Mouse (Mus musculus) heart, embryonic 14.5 days (tissue): ENCODE results near the gene Dohh. TPM values are rescaled to one million over a fixed set of nuclear protein-coding genes. Genes with fewer than 3 reads are reported as not detected.

ENCODE experiments used
- ATAC-seq: fragments of 200-750 bp; cut with Nextera tagmentation; 2 replicates; pipeline ENCODE4 v1.8.0; 2017; ENCODE audit warnings: low read depth, moderate TSS enrichment; ENCODE audit not compliant: insufficient number of reproducible peaks, insufficient read depth, low FRiP score
- H3K27ac ChIP-seq, 2 experiments: fragments of 200-500 bp in 1 of 2; fragments of 300-500 bp in 1 of 2; sonication (generic) in 1 of 2; replicated peaks in 1 of 2; 2 replicates each; pipeline ENCODE4 v1.5.1; 2012 to 2014; ENCODE audit warnings: low read depth in 2 of 2, low read length in 2 of 2, control low read depth in 1 of 2, mild to moderate bottlenecking in 1 of 2, mixed read lengths in 1 of 2; ENCODE audit not compliant: control insufficient read depth in 1 of 2, insufficient read depth in 1 of 2
- H3K27me3 ChIP-seq: fragments of 300-500 bp; sonication (generic); 2 replicates; pipeline ENCODE4 v1.6.1; 2014; ENCODE audit warnings: mild to moderate bottlenecking, low read length, control low read depth; ENCODE audit not compliant: control insufficient read depth, insufficient read depth
- H3K36me3 ChIP-seq: fragments of 300-500 bp; sonication (generic); 2 replicates; pipeline ENCODE4 v1.6.1; 2014; ENCODE audit warnings: mild to moderate bottlenecking, control low read depth, low read length, mixed read lengths; ENCODE audit not compliant: control insufficient read depth, insufficient read depth
- H3K4me1 ChIP-seq, 2 experiments: fragments of 200-500 bp in 1 of 2; fragments of 300-500 bp in 1 of 2; sonication (generic) in 1 of 2; 2 replicates each; pipeline ENCODE4 v1.6.1; 2012 to 2014; ENCODE audit warnings: low read length in 2 of 2, control low read depth in 1 of 2, mixed read lengths in 1 of 2; ENCODE audit not compliant: control insufficient read depth in 2 of 2, insufficient read depth in 2 of 2
- H3K4me2 ChIP-seq: fragments of 300-500 bp; sonication (generic); 2 replicates; pipeline ENCODE4 v1.6.1; 2014; ENCODE audit warnings: mild to moderate bottlenecking, low read length
- H3K4me3 ChIP-seq, 2 experiments: fragments of 200-500 bp in 1 of 2; fragments of 300-500 bp in 1 of 2; sonication (generic) in 1 of 2; 2 replicates each; pipeline ENCODE4 v1.5.1; 2012 to 2014; ENCODE audit warnings: low read length in 2 of 2, mild to moderate bottlenecking in 2 of 2, control low read depth in 1 of 2, low read depth in 1 of 2, moderate library complexity in 1 of 2; ENCODE audit not compliant: control insufficient read depth in 1 of 2, insufficient read depth in 1 of 2
- H3K9ac ChIP-seq: fragments of 300-500 bp; sonication (generic); 2 replicates; pipeline ENCODE4 v1.6.1; 2014; ENCODE audit warnings: mild to moderate bottlenecking, low read length
- H3K9me3 ChIP-seq: fragments of 300-500 bp; sonication (generic); 2 replicates; pipeline ENCODE4 v1.6.1; 2016; ENCODE audit warnings: low read length, control low read depth; ENCODE audit not compliant: control insufficient read depth
- WGBS: fragments of 180-500 bp; shearing (Covaris S2); extraction: QIAGEN DNeasy Blood & Tissue Kit; methylation state at CpG from one replicate; pipeline ENCODE4 v1.1.7; 2014; 5-methylcytosine and 5-hydroxymethylcytosine counted together
- polyA plus RNA-seq: library from polyadenylated mRNA; unstranded; fragments of >200 nt; fragmentation: Nextera tagmentation; extraction: Ambion mirVana; gene quantifications from 2 replicates; pipeline ENCODE4 v1.2.1, GENCODE M21; 2014

Gene Dohh
- 52.6 and 53.5 TPM in 2 replicates for polyA plus RNA-seq

DNA sequence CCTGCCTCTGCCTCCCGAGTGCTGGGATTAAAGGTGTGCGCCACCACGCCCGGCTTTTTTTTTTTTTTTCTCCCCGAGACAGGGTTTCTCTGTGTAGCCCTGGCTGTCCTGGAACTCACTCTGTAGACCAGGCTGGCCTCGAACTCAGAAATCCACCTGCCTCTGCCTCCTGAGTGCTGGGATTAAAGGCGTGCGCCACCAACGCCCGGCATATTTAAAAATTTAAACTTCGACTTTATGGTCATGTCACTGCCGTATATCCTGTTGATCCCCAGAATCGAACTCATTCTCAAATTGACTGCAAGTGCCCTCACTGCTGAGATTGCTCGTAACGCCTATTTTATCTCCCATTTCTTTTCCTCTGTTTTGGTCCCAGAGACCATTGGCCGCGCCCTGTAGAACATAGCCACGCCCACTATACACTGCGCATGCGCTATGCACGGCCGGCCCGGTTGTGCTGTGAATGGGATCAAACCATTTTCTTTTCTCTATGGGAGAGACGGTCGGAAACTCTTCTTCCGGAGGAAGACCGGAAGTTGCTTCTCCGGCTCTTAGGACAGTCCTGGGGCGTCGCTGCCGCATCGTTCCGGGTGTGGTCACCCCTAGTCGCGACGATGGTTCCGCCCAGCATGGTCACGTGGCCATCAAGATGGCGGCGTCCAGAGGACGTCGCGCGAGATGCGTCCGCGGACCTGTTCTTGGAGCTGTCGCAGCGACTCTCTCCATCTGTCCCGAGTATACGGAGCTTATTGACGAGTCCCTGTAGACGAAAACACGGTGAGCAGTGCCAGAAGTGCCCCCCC, at the start of gene Dohh, which contains the start of gene Gm48551:
Gene Dohh, plus strand, starts transcription at position 627 of the 803 bp plus-strand sequence.
Gene Gm48551, plus strand, starts transcription at position 665 of the 803 bp plus-strand sequence.
- H3K4me3 ChIP-seq: peak within 1 kb of the TSS; percentile 70 to 92
- H3K4me1 ChIP-seq: peaks cover 15 to 20% of the 10 kb centered on the region in 2 experiments
- H3K36me3 ChIP-seq: peaks cover 33% of the 10 kb centered on the region
- H3K9ac ChIP-seq: peak within 1 kb of the TSS; percentile 93
- peak within 1 kb of the TSS; percentile 72 to 86 for H3K27ac ChIP-seq
- H3K4me2 ChIP-seq: peak within 1 kb of the TSS; percentile 89
- H3K9me3 ChIP-seq: no peaks in the 10 kb centered on the region
- ATAC-seq: peak; percentile 90
- 7% methylated on average over 53 of the region's 54 CpGs for WGBS
- H3K27me3 ChIP-seq: no peaks in the 10 kb centered on the region

DNA sequence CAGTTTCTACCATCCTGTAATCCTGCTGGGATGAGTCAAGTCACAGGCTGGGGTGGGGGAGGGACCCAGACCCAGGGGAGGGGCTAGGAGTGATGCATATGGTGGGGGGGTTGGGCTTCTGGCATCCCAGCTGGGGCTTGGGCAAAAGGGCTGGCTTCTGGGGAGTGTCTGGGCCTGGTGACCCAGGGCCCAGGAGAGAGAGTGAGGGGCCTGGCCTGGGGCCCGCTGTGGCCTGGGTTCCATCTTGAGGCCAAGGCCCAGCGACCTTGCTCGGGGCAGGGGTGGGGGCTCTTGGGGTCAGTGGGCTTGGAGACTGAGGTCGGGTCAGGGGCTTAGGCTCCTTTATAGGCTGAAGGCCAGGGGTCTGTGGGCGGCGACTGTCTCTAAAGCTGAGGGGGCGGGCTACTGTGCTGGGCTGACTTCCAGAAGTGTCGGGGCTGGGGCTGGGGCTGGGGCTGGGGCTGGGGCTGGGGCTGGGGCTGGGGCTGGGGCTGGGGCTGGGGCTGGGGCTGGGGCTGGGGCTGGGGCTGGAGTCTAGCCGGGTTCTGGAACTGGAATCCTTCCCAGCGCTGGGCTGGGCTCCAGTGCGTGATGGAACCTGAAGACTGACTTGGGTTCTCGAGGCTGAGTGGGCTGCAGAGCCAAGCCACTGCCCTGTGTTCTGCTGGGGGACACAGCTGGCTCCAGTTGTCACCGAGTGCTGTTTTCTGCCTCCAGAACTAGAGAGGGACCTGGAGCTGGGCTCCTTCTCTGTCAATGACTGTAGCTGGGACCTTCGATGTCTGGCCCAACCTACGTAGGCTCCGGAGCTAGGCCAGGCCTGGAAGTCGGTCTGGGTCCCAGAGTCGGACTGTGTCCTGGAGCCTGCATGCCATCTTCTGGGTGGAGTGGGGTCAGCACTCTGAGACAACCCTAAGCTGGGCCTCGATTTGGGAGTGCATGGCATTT, 48.6 kb upstream of the Dohh start:
- H3K4me2 ChIP-seq: no peak overlapping the region
- peak overlapping the region; percentile 50 to 74 for H3K27ac ChIP-seq
- no peaks in the 10 kb centered on the region; the same call in 1 of the 2 replicates for H3K27me3 ChIP-seq
- ATAC-seq: peak; percentile 7; the same call in 1 of the 2 replicates
- H3K36me3 ChIP-seq: peaks cover 3% of the 10 kb centered on the region; the same call in 1 of the 2 replicates
- H3K9me3 ChIP-seq: no peaks in the 10 kb centered on the region
- H3K4me3 ChIP-seq: no peak overlapping the region
- 44% methylated on average over 15 of the region's 19 CpGs for WGBS
- peaks cover 14 to 16% of the 10 kb centered on the region in 2 experiments; a peak in 3 of 4 replicates for H3K4me1 ChIP-seq
- H3K9ac ChIP-seq: 0 out of 2 replicates have a peak overlapping the region, but pooled peaks have one; percentile 41

DNA sequence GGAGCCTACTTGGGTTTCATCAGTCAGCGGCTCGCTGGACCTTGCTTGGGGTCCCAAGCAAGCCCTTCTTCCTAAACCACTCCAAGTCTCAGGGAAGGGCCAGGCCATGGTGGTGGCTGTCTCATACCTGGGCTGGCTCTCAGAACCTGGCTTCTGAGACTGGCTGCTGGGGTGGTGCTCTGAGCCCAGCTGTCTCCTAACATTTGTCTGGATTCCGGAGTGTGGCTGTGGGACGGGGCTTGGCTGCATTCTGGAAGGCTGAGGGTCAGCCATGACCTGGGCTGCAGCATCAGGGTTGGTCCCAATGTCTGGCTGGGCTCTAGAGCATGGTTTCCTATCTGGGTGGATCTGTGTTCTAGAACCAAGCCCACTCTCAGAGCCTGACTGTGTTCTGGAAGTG, 47.7 kb upstream of the Dohh start:
- Histone ChIP-seq H3K4me1 (peaks cover 10 to 14% of the 10 kb centered on the region in 2 experiments; a peak in 3 of 4 replicates), H3K36me3 (peaks cover 3% of the 10 kb centered on the region; the same call in 1 of the 2 replicates), H3K4me3 (no peak overlapping the region), H3K27me3 (no peaks in the 10 kb centered on the region; the same call in 1 of the 2 replicates), H3K9me3 (no peaks in the 10 kb centered on the region), H3K27ac (peak overlapping the region in 1 of 2 experiments; percentile 50; a peak in 2 of 4 replicates), H3K9ac (0 out of 2 replicates have a peak overlapping the region, but pooled peaks have one; percentile 41), H3K4me2 (no peak overlapping the region)
- ATAC-seq: no peak
- WGBS: 87% methylated on average over 4 of the region's 4 CpGs

DNA sequence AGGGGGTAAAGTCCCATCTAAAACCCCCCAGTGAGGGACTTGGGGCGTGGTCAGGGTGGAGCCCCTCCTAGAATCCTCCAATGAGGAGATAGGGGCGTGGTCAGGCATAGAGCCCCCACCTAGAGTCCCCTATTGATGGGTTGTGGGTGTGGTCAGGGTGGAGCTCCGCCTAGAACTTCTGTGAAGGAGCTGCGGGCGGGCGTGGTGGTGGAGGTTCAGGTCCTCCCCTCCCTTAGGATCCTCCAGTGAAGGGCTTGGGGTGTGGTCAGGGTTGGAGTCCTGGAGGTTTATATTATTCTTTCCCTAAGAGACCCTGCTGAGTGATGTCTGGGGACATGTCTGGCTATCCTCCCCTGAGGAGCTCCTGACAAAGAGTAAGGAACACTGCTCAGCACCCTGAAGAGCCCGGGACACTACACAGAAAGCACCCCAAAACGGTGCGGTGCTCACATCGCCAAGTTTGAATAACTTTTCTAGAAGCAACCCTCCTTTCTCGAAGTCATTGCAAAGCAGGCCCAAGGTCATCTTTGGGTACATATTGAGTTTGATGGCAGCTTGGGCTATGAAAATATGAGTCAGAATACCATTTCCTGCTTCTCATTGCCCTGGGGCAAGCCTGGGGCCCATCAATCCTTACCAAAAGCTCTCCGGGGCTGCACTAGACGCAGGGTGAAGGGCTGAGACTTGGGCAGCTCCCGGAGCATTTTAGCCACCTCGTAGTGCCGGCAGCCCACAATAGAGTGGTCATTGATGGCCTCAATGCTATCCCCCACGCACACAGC, 43.5 kb upstream of the Dohh start:
- Histone ChIP-seq H3K27ac (no peak overlapping the region), H3K4me1 (peaks cover 0 to 5% of the 10 kb centered on the region in 2 experiments; a peak in 1 of 4 replicates), H3K9me3 (no peaks in the 10 kb centered on the region), H3K27me3 (peaks cover 19% of the 10 kb centered on the region), H3K4me3 (no peak overlapping the region), H3K36me3 (0 out of 2 replicates have a peak, but pooled peaks cover 6% of the 10 kb centered on the region), H3K9ac (no peak overlapping the region), H3K4me2 (no peak overlapping the region)
- no peak; the same call in 1 of the 2 replicates for ATAC-seq
- 43% methylated on average over 17 of the region's 17 CpGs for WGBS

DNA sequence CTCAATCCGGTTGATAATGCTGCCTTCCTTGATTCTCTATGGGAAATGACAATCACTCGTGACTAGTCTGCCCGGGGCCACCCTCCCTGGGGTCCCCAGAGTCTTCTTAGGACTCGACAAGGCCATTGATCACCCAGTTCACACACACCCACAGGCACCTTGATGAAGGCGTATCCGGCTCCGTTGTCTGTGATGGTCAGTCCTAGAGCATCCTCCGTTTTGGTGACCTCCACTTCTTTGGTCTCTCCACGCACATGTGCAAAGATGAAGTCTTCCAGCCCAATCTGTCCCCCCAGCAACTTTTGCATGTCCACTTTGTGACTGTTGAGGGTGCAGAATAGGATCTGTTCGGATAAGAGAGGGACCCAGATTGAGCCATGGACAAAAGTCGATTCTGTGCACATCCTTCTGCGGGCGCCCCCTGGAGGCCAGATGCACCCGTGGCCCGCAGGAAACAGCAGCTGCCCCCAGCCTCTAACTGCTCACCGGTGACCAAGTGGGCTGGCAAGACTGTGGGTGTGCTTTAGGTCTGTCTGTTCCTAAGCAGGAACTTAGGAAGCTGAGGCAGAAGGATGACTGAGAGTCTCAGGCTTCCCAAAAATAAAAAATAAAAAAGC, 42.8 kb upstream of the Dohh start:
- Histone ChIP-seq H3K4me2 (no peak overlapping the region), H3K36me3 (peaks cover 12% of the 10 kb centered on the region; the same call in 1 of the 2 replicates), H3K9ac (no peak overlapping the region), H3K4me3 (no peak overlapping the region), H3K4me1 (peaks cover 0 to under 1% of the 10 kb centered on the region in 2 experiments; a peak in 1 of 4 replicates), H3K27ac (no peak overlapping the region), H3K9me3 (no peaks in the 10 kb centered on the region), H3K27me3 (peaks cover 19% of the 10 kb centered on the region)
- no peak for ATAC-seq
- WGBS: 32% methylated on average over 16 of the region's 16 CpGs

DNA sequence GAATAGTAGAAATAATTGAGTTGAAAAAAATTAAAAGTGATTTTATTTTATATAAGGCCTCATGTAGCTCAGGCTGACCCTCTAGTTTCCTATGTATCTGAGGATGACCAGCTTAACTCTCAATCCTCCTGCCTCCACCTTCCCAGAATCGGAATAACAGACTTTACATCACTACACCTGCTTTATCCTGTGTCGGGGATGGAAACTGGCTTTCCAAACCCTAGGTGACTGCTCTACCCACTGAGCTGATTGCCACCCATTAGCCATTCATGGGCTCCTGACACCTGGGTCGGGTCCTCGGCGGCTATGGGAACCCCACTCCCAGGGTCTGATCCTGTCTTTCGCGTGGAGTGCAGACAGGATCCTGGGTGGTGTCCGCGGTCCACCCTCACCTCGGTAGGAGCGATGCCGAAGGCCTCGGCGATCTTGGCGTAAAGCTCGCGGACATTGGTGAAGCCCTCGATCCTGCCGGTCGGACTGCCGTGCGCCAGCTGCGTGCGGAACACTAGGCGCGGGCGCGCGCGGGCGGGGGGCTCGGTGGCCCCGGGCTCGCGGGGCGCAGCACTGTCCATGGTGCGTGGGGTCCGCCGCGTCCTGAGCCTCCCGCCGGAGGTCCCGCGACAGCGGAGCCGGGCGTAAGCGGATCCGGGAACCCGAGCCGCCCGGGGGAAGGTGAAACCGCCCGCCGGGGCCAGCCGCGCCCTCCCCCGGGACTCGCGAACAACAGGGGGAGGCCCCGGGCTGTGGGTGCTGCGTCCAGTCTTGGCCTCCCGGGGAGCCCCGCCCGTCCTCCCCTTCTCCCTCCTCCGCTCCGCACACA, 41.3 kb upstream of the Dohh start, which contains the start of gene Gipc3:
Gene Gipc3, minus strand, starts transcription at position 581 of the 820 bp plus-strand sequence.
- H3K4me2 ChIP-seq: peak within 1 kb of the TSS; percentile 87
- H3K9ac ChIP-seq: peak within 1 kb of the TSS; percentile 75
- H3K27ac ChIP-seq: no peak within 1 kb of the TSS
- H3K27me3 ChIP-seq: peaks cover 19% of the 10 kb centered on the region
- peaks cover 10 to 13% of the 10 kb centered on the region in 2 experiments for H3K4me1 ChIP-seq
- no peak for ATAC-seq
- H3K4me3 ChIP-seq: peak within 1 kb of the TSS; percentile 45 to 51
- no peaks in the 10 kb centered on the region for H3K9me3 ChIP-seq
- peaks cover 24% of the 10 kb centered on the region for H3K36me3 ChIP-seq
- 5% methylated on average over 55 of the region's 67 CpGs for WGBS
